Mouse (Mus musculus): Measurements from ENCODE around the gene Ankrd27. TPM values are rescaled to one million over a fixed set of nuclear protein-coding genes. Genes with fewer than 3 reads are reported as not detected.
"Not testable (repeated sequence)": the region's sequence is repeated elsewhere in the genome, so short reads cannot be mapped to it uniquely, and the experiment has no call there.

Ankrd27 gene
- polyA plus RNA-seq, 1 experiment, result 24.0 TPM

DNA sequence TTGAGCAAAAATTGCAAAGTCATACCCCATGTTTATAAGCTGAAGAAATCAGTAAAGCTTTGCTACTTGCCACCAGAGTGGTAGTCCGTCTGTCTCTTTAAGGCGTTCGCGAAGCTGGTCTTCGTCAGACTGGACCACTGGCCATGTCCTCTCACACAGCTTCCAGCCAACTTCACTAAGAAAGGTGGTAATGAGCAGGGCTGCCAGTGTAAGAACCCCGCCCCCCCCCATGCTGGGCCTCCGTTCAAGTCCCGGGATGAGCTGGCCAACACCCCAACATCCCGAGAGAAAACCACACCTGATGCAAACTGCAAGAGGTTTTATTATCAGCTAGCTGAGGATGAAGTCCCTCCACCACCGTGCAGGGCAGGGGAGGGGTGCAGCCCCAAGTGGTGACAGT lies 21.2 kb upstream of the Ankrd27 start:
- H3K4me3 ChIP-seq (ENCODE audit: insufficient read depth, low read depth, low read length), result not testable (repeated sequence)

DNA sequence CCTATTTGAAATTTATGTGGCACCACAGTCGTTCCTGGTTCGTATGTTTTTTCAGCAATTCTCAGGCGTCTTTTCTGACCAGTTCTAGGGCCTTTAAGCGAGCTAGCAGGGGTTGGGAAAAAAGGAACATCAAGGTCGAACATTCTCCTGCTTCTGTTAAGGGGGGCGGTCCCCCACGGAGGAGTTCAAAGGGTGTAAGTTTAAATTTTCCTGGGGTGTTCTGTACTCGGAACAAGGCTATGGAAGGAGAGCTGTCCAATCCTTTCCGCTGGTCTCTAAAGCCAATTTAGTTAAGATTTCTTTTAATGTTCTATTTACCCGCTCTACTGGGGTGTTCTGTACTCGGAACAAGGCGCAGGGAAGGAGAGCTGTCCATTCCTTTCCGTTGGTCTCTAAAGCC lies 20.1 kb upstream of the Ankrd27 start:
- not testable (repeated sequence) for H3K4me1 ChIP-seq (ENCODE audit: control insufficient read depth, insufficient read depth, insufficient read length, low read length); H3K27ac ChIP-seq (replicated peaks; ENCODE audit: low read depth, low read length)

More for the DNA sequence above, 21.2 kb upstream of the Ankrd27 start:
- not testable (repeated sequence) for H3K27ac ChIP-seq (replicated peaks; ENCODE audit: low read depth, low read length); H3K4me1 ChIP-seq (ENCODE audit: control insufficient read depth, insufficient read depth, insufficient read length, low read length)

DNA sequence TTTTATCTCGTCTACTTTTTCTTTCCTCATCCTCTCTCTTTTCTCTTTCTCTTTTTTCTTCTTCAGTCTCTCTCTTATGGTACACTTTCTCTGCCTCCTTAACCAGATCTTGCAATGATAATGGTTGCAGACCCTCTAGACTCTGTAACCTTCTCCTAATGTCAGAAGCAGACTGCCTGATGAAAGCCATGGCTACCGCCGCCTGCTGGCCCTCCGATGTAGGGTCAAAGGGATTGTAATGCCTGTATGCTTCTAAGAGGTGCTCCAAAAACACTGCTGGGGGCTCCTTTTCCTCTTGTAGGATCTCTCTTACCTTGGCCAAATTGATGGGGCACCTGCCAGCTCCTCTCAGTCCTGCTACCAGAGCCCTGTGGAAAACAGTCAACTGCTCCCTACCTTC lies 16.3 kb upstream of the Ankrd27 start:
- H3K4me1 ChIP-seq (ENCODE audit: control insufficient read depth, insufficient read depth, insufficient read length, low read length); H3K4me3 ChIP-seq (ENCODE audit: insufficient read depth, low read depth, low read length); H3K27ac ChIP-seq (replicated peaks; ENCODE audit: low read depth, low read length): not testable (repeated sequence)

More for the DNA sequence above, 20.1 kb upstream of the Ankrd27 start:
- not testable (repeated sequence) for H3K4me3 ChIP-seq (ENCODE audit: insufficient read depth, low read depth, low read length)

DNA sequence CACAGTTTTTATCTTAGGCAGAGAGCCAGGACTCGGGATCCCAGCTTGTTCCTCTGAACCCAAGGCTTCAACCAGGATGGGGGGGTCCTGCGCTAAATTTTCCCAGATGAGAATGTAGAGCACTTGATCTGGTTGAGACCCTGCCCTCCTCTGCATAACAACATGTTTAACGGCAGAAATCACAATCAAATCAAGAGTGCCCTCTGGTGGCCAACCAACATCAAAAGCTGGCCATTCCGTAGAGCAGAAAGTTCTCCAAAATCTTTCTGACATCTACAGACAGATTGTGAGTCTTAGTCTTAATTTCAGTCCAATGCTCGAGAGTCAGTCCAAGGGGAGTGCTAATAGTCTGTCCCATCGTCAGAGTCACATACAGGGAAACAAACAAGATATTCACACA lies 15.2 kb upstream of the Ankrd27 start:
- H3K4me1 ChIP-seq (ENCODE audit: control insufficient read depth, insufficient read depth, insufficient read length, low read length); H3K4me3 ChIP-seq (ENCODE audit: insufficient read depth, low read depth, low read length): not testable (repeated sequence)

DNA sequence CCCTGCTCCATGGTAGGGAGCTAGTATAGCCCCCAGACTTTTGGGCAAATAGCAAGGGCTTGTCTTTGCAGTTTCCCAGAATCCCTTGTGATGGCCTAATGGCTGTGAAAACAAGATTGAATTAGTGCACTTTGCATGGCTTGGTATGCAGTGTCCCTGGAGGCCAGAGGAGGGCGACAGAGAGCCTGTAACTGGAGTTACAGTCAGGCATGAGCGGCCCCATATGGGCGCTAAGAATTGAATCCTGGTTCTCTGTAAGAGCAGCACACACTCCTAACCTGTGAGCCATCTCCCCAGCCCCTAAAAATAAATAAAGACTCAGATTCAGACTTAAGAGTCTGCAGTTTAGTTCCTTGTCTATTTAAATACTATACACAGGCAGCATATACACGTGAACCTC lies 6.2 kb upstream of the Ankrd27 start:
- Histone ChIP-seq H3K27ac (replicated peaks; ENCODE audit: low read depth, low read length) (no peak overlapping the region), H3K4me3 (ENCODE audit: insufficient read depth, low read depth, low read length) (no peak overlapping the region), H3K4me1 (ENCODE audit: control insufficient read depth, insufficient read depth, insufficient read length, low read length) (no peaks in the 10 kb centered on the region)

More for the DNA sequence above, 15.2 kb upstream of the Ankrd27 start:
- H3K27ac ChIP-seq (replicated peaks; ENCODE audit: low read depth, low read length), result not testable (repeated sequence)

DNA sequence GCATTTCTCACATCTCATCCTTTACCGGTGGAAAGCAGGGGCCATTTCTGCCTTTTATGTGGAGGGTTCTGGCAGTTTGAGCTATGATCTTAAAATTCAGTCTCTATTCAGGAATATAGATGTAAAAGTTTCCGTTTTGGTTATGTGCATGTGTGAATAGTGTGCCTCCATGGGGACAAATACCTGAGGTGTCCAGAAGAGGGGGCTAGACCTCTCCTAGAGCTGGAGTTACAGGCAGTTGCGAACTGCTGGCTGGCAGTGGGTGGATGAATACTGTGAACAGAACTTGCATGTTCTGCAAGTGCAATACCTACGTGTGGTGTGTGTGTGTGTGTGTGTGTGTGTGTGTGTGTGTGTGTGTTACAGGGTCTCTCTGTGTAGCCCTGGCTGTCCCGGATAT lies 3.3 kb upstream of the Ankrd27 start:
- H3K27ac ChIP-seq (replicated peaks; ENCODE audit: low read depth, low read length), result no peak overlapping the region
- H3K4me3 ChIP-seq (ENCODE audit: insufficient read depth, low read depth, low read length), result no peak overlapping the region
- peaks cover 8% of the 10 kb centered on the region; the same call in 1 of the 2 replicates for H3K4me1 ChIP-seq (ENCODE audit: control insufficient read depth, insufficient read depth, insufficient read length, low read length)

DNA sequence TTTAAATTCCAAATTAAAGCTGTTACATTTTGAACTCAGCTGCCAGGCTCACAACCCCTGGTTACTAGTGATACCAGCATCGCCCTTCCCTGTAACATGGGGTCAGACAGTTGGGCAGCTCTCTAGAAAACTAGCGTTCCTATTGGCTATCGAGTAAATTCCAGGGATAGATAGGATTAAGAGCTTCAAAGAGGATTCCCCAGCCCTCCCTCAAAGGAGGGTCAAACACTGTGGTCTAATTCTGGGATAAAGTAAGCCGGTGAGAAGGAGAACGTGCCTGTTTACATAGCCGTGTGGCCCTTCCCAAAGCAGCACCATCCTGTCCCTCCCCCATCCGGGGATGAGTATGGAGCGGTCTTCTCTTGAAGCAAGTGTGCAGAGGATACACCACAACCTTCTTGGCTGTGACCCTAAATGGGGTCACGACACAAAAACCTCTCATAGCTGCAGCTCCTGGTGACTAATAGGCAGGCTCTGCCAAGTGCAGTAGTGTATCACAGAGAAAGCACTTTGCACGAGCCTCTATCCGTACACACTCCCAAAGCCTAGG lies 2.5 kb upstream of the Ankrd27 start:
- H3K4me1 ChIP-seq (ENCODE audit: control insufficient read depth, insufficient read depth, insufficient read length, low read length), result peaks cover 8% of the 10 kb centered on the region; the same call in 1 of the 2 replicates
- no peak overlapping the region for H3K4me3 ChIP-seq (ENCODE audit: insufficient read depth, low read depth, low read length)

DNA sequence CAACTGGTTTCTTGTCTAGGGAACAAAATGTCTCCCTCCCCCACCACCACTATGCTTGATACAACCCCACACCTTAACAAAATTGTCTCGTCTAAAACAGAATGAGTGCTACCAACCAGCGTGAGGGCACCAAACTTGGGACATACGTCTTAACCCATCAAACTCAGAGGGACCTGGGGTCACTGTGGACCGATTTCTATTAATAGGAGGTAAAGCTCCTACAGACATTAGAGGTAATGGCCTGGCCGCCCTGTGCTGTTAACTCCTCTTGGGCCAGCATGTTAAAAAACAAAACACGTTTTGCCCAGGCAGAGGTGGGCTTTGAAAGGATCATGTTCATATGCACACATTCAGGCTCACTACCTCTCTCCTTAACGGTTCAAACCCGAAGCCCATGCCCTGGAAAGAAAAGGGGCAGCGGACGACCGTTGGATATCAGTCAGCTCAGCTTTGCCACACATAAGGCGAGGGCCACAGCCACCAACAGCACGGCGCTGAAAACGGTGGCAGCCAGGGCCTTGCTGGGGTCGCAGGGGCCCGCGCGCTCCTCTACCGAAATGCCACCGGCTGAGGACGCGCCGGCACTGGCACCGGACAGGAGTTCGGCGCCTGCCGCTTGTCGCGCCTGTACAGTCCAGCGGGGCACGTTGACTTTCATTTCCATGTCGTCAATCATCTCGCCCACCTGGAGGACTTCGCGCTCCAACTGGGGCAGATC lies 1.8 kb upstream of the Ankrd27 start:
- Histone ChIP-seq H3K4me1 (ENCODE audit: control insufficient read depth, insufficient read depth, insufficient read length, low read length) (peaks cover 8% of the 10 kb centered on the region; the same call in 1 of the 2 replicates), H3K4me3 (ENCODE audit: insufficient read depth, low read depth, low read length) (peak overlapping the region; percentile 77), H3K27ac (replicated peaks; ENCODE audit: low read depth, low read length) (no peak overlapping the region)

More for the DNA sequence above, 2.5 kb upstream of the Ankrd27 start:
- no peak overlapping the region for H3K27ac ChIP-seq (replicated peaks; ENCODE audit: low read depth, low read length)

DNA sequence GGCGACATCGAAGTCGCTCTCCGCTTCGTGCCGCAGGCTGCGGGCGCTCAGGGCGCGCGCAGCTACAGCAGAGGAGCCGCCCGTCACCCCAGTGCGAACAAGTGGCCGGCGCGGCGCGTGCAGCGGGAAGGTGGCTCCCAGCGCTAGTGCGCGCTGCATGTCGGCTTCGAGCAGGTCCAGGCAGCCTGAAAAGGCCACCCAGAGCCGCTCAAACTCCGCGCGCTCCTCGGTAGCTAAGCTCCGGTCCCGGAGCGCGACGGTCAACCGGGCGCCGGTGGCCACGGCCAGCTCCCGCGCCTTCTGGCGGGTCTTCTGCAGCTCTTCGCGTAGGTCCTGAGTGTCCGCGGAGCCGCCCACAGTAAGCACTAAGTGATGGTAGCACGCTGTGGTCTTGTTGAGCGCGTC lies 1.3 kb upstream of the Ankrd27 start:
- H3K4me1 ChIP-seq (ENCODE audit: control insufficient read depth, insufficient read depth, insufficient read length, low read length), result peaks cover 8% of the 10 kb centered on the region; the same call in 1 of the 2 replicates
- peak overlapping the region; percentile 77 for H3K4me3 ChIP-seq (ENCODE audit: insufficient read depth, low read depth, low read length)
- no peak overlapping the region for H3K27ac ChIP-seq (replicated peaks; ENCODE audit: low read depth, low read length)

DNA sequence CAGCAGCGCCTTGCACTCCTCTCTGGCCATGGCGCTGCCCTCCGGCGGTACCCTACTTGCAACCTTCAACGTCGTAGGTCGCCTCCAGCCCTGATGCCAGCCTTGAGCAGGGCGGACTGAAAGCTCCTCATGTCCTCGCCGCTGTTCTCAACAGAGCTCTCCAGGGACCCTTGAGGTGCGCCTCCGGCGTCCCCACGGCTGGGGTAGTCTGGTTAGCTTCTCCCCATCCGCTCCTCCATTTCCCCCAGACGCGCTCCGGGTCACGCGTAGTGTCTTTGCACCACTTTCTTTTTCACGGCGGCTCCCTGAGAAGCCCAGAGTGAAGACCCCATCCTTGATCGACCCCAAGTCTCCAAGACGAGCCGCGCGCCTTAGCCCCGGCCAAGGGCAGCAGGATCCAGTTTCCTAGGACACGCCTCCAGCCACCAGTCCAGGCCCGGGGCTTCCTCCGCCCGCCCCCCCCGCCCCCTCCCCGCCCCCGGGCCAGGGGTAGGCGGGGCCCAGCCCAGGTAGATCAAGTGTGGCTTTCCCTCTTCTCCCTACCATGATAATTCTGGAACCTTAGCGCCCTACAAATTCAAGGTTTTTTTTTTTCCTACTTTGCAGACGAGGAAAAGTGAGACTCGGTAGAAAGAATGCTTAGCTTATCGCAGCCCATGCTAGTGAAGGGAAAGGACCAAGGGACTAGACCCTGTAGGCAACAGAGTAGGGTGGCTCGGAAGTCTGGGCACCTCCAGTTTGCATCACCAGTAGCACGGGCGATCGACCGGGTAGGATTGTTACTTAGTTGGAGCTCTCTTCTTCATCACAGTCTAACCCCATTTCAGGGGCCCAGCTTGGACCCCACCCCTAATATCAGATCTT lies 621 bp upstream of the Ankrd27 start, which contains the start of gene Rgs9bp:
Gene Rgs9bp, minus strand, starts transcription at position 392 of the 864 bp plus-strand sequence.
- peak within 1 kb of the TSS; percentile 39; the same call in 1 of the 2 replicates for H3K27ac ChIP-seq (replicated peaks; ENCODE audit: low read depth, low read length)
- peaks cover 8% of the 10 kb centered on the region; the same call in 1 of the 2 replicates for H3K4me1 ChIP-seq (ENCODE audit: control insufficient read depth, insufficient read depth, insufficient read length, low read length)
- H3K4me3 ChIP-seq (ENCODE audit: insufficient read depth, low read depth, low read length), result peak within 1 kb of the TSS; percentile 77

DNA sequence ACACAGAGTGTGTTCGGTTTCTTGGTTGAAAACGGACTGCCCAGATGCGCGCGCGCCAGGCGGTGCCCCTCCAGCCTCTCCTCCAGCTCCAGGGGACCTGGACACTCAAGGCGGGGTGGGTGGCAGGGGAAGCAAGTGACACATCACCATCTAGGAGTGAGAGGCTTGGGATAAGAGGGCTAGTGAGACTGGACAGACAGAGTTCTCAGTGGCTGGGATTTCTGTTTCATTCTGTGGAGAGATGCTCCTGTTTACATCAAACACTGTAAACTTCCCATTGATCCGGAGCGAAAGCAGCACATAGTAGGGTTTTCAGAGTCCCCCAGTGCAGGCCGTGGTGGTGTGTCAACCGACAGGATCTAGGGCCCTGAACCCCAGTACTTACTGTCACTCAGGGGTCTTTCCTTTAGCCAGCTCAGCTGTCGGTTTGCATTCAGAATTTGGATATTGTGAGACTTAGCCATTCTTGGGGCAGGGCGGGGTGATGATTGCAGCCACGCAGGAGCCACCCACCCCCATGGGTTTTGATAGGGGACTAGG lies 932 bp downstream of the Ankrd27 start:
- Histone ChIP-seq H3K4me1 (ENCODE audit: control insufficient read depth, insufficient read depth, insufficient read length, low read length) (peaks cover 12% of the 10 kb centered on the region; the same call in 1 of the 2 replicates), H3K27ac (replicated peaks; ENCODE audit: low read depth, low read length) (no peak overlapping the region), H3K4me3 (ENCODE audit: insufficient read depth, low read depth, low read length) (peak overlapping the region; percentile 77)

DNA sequence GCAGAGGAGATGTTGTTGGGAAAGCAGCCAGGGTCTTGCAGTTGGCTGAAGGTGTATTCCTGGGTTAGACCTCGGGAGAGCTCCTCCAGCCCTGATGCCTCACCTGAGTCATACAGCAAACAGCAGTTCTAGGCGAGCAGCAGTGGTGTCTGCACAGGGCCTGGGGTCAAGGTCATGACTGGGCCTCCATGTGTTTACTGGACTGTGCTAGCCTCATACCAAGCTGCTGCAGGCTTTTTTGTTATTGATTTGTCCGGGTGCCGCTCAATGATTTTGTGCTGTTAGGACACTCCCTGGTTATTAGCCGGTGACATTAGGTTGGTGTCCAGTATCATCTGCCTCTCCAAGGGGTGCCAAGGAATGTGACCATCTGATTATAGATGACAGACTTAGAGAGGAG lies 1.7 kb downstream of the Ankrd27 start:
- Histone ChIP-seq H3K4me3 (ENCODE audit: insufficient read depth, low read depth, low read length) (no peak overlapping the region; the same call in 1 of the 2 replicates), H3K4me1 (ENCODE audit: control insufficient read depth, insufficient read depth, insufficient read length, low read length) (peaks cover 12% of the 10 kb centered on the region; the same call in 1 of the 2 replicates), H3K27ac (replicated peaks; ENCODE audit: low read depth, low read length) (no peak overlapping the region)

DNA sequence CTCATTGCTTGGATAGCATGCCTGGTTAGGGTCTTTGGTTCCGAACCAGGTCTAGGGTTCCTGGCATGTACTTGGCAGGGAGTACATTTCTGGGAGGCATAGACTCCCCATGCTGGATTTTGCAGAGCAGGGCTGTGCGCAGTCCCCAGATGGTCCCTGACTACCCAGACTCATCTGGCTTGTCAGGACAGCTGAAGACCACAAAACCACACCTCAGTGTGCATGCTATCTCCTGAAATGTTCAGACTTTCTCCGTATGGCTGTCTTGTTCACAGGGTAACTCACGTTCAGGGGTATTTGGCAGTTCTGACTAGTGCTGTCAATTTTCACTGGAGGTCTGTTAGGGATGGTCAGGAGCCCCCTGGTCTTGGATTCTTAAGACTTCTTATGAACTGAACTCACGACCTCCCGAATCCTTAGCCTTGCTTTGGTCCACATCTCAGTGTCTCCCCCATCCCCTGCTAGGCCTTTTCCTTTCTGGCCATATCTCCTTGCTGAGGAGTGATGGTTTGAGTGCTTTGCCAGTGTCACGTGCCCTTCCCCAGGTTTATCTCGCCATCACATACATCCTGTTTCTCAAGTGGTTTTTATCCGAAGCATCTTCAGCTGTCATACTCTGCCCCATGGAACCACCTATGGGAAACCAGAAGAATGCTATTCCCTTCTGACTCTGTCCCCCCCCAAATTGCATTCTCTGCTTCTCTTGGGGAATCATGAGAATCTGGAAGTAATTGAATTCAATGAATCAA lies 2.8 kb downstream of the Ankrd27 start:
- Histone ChIP-seq H3K4me3 (ENCODE audit: insufficient read depth, low read depth, low read length) (no peak overlapping the region), H3K4me1 (ENCODE audit: control insufficient read depth, insufficient read depth, insufficient read length, low read length) (peaks cover 12% of the 10 kb centered on the region; the same call in 1 of the 2 replicates), H3K27ac (replicated peaks; ENCODE audit: low read depth, low read length) (no peak overlapping the region)

DNA sequence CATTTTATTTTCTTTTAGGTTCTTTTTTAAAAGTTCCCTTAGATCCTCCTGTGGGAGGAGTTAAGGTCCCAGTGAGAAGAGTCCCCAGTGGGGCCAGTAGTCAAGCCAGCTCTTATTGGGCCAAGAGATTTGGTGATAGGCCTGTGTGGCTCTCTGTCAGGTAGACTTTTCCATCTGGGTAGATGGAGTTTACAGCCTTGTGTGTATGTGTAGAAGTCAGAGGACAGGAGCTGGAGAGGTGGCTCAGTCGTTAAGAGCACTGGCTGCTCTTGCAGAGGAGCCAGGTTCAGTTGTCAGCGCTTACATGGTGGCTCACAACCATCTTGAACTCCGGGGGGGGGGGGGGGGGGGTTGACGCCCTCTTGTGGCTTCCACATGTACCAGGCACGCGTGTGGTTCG lies 3.4 kb downstream of the Ankrd27 start:
- no peak overlapping the region for H3K4me3 ChIP-seq (ENCODE audit: insufficient read depth, low read depth, low read length)
- no peak overlapping the region for H3K27ac ChIP-seq (replicated peaks; ENCODE audit: low read depth, low read length)
- peaks cover 12% of the 10 kb centered on the region; the same call in 1 of the 2 replicates for H3K4me1 ChIP-seq (ENCODE audit: control insufficient read depth, insufficient read depth, insufficient read length, low read length)

Data from brown adipose tissue, adult 24 weeks (tissue).